Mouse (Mus musculus): ENCODE measurements around the gene Atf5.

- TF ChIP-seq POLR2A (IDR thresholded peaks at IDR 0.05; ENCODE audit: insufficient read length, low read depth): no peak
- TF ChIP-seq USF1 (IDR thresholded peaks at IDR 0.05; ENCODE audit: low read depth): no peak
- no peak for TF ChIP-seq E2F4 (IDR thresholded peaks at IDR 0.05; ENCODE audit: insufficient read depth)
- no peak for TF ChIP-seq MYOD1 (IDR thresholded peaks at IDR 0.05; ENCODE audit: control insufficient read depth in 1 of 3, insufficient read length in 2 of 3, low read depth in 2 of 3)
- TF ChIP-seq CEBPB (IDR thresholded peaks at IDR 0.05; ENCODE audit: insufficient read depth, poor library complexity, severe bottlenecking): no peak
- no peak for TF ChIP-seq MYOG (IDR thresholded peaks at IDR 0.05; ENCODE audit: control insufficient read depth in 1 of 3, insufficient read depth in 1 of 3, insufficient read length in 2 of 3, low read depth in 2 of 3)
- no peak for TF ChIP-seq MAX (IDR thresholded peaks at IDR 0.05; ENCODE audit: low read depth)
- TF ChIP-seq TCF3 (IDR thresholded peaks at IDR 0.05; ENCODE audit: insufficient read length, low read depth): no peak
- peak; percentile 71 for TF ChIP-seq POLR2AphosphoS2 (IDR thresholded peaks at IDR 0.05; ENCODE audit: insufficient read length, low read depth)
- no peak for TF ChIP-seq SRF (IDR thresholded peaks at IDR 0.05; ENCODE audit: control insufficient read depth, insufficient read length, low read depth)
Measured at GRCm38 (mm10) chr7:44808927-44809326, 7.5 kb downstream of the Atf5 start.

Measured in myocyte (in vitro differentiated cells).